Mouse (Mus musculus) lung, adult 2 months (tissue): ENCODE measurements at regions not wholly inside any gene's neighbourhood (a gene's known extent, or its start where the extent isn't known, plus 50 kb on each side); places are given as distances from the start of the nearest gene placed in this dataset.

Source experiments
- CTCF ChIP-seq: fragments of 200-500 bp; IDR thresholded peaks from 2 replicates; pipeline ENCODE4 v1.5.1; 2011; ENCODE audit warnings: mild to moderate bottlenecking, low read length, control low read depth; ENCODE audit not compliant: insufficient read depth
- POLR2A ChIP-seq: fragments of 200-500 bp; IDR thresholded peaks from 2 replicates; pipeline ENCODE4 v1.6.1; 2011; ENCODE audit warnings: low read depth, mild to moderate bottlenecking, control low read depth, low read length, borderline replicate concordance; ENCODE audit errors: extremely low read depth

GRCm38 (mm10) chr3:39637924-39638323, 751.2 kb downstream of the Fat4 start:
- TF ChIP-seq POLR2A, result no peak
- TF ChIP-seq CTCF, result no peak
